ENCODE assay signal across 17 mouse cellular contexts in the genomic region with DNA sequence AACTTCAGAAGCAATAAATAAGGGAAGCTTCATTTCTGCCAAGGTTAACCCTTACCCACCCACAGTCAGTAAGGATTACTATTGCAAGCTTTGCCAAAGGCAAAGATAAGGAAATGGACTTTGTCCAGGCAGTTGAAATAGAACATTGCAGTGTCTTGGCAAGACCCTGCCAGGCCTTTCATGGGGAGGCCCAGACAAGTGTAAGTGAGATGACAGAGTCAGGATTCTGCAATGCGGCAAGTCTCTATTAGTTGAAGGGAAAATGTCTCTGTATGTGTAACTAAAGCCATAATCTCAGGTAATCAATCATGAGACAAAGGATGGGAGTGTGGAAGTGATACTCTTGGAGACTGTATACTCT. TPM values are rescaled to one million over a fixed set of nuclear protein-coding genes. Genes with fewer than 3 reads are reported as not detected.
DNase-seq lines count a peak whose midpoint lies in the region; ATAC-seq lines count a peak whose summit lies in the region.
"Had no signal": no experiment of that assay in that cellular context is flagged by ENCODE, and none has a peak within 500 bp of the region (broad histone marks: within the 10 kb centered on the region; RNA-seq: fewer than 3 reads in every experiment).

No protein-coding gene starts in this region.

- DNase-seq in heart, adult 9 months (ENCODE audit: low spot score in 2 of 2) = peak; percentile 13 to 31
- no peak for DNase-seq in heart, postnatal 25 days (ENCODE audit: low spot score)
- peak; percentile 2 for DNase-seq in lung, postnatal 10 days
- DNase-seq in lung, postnatal 36 days = no peak
- DNase-seq in heart, postnatal 14 days = peak; percentile 5 to 32
- DNase-seq in T-cell, adult 2 months (ENCODE audit: low spot score) = no peak
- DNase-seq: cerebellum, adult 18-20 months; gastrocnemius, postnatal 25 days; liver; thymus, adult 2 months had no signal

- no peak overlapping the region for H3K9ac ChIP-seq in stomach, embryonic 16.5 days (ENCODE audit: low read length)
- H3K9ac ChIP-seq: forebrain, embryonic 13.5 days; midbrain, embryonic 12.5 days had no signal

- H3K4me2 ChIP-seq in stomach, embryonic 16.5 days (ENCODE audit: low read depth, low read length) = no peak overlapping the region
- H3K4me2 ChIP-seq: forebrain, embryonic 13.5 days; midbrain, embryonic 12.5 days had no signal

- 62% methylated on average over 1 of the region's 1 CpGs for WGBS in stomach, embryonic 16.5 days

- H3K27me3 ChIP-seq in stomach, embryonic 16.5 days (ENCODE audit: control insufficient read depth, insufficient read depth, low read length) = no peaks in the 10 kb centered on the region
- H3K27me3 ChIP-seq: forebrain, embryonic 13.5 days; midbrain, embryonic 12.5 days had no signal

- ATAC-seq in stomach, embryonic 16.5 days (ENCODE audit: insufficient read depth, low FRiP score) = peak; percentile 40; the same call in 1 of the 2 replicates
- ATAC-seq: forebrain, embryonic 13.5 days had no signal

- H3K4me1 ChIP-seq in stomach, embryonic 16.5 days (ENCODE audit: control insufficient read depth, insufficient read depth, low read length) = no peaks in the 10 kb centered on the region
- H3K4me1 ChIP-seq: forebrain, embryonic 13.5 days; midbrain, embryonic 12.5 days had no signal

- no peak overlapping the region for H3K27ac ChIP-seq in stomach, embryonic 16.5 days (ENCODE audit: low read length)
- H3K27ac ChIP-seq: embryonic facial prominence, embryonic 10.5 days; forebrain, embryonic 13.5 days; macrophage; midbrain, embryonic 12.5 days had no signal

- H3K9me3 ChIP-seq in stomach, embryonic 16.5 days (replicated peaks; ENCODE audit: control insufficient read depth, low read length) = no peaks in the 10 kb centered on the region
- H3K9me3 ChIP-seq: embryonic facial prominence, embryonic 10.5 days; forebrain, embryonic 13.5 days; midbrain, embryonic 12.5 days had no signal

- H3K4me3 ChIP-seq in stomach, embryonic 16.5 days (replicated peaks; ENCODE audit: low read length) = no peak overlapping the region
- H3K4me3 ChIP-seq: embryonic facial prominence, embryonic 10.5 days; forebrain, embryonic 13.5 days; midbrain, embryonic 12.5 days had no signal

- intact Hi-C loops in heart, postnatal 25 days (cut with DNase I) = no loop called here
- intact Hi-C loops in heart, postnatal 14 days (cut with DNase I) = loop anchor here (5.0 kb wide), 1 partner anchor 48 kb away; no protein-coding TSS in a partner anchor

- no peaks in the 10 kb centered on the region for H3K36me3 ChIP-seq in stomach, embryonic 16.5 days (ENCODE audit: control insufficient read depth, insufficient read depth, low read length)
- H3K36me3 ChIP-seq: embryonic facial prominence, embryonic 10.5 days; midbrain, embryonic 12.5 days had no signal

RNA-seq across cellular contexts. Expression of a gene that starts 50.8 kb away (rescaled TPM):
- total RNA-seq in heart, postnatal 25 days (2021) = 10 to 100 TPM; 27.9 to 50.0 TPM
- total RNA-seq in heart, postnatal 14 days (2021) = 10 to 100 TPM; 19.8 to 23.8 TPM
- 26.9 and 53.9 TPM in 2 replicates for polyA plus RNA-seq in stomach, embryonic 16.5 days (2015; fragmentation: Nextera tagmentation; extraction: Ambion mirVana)
- total RNA-seq: hematopoietic stem cell, adult 5-6 weeks had no signal
- polyA plus RNA-seq: large intestine, adult 2 months; thymus, adult 2 months had no signal

RNA-seq across cellular contexts. Expression of a gene that starts 56.3 kb away (rescaled TPM):
- 1 to 10 TPM; 1.9 to 2.5 TPM for total RNA-seq in heart, postnatal 25 days (2021)
- 1 to 10 TPM; 2.3 to 2.4 TPM for total RNA-seq in heart, postnatal 14 days (2021)
- 5.6 and 5.7 TPM in 2 replicates for polyA plus RNA-seq in stomach, embryonic 16.5 days (2015; fragmentation: Nextera tagmentation; extraction: Ambion mirVana)

RNA-seq across cellular contexts. Expression of a gene that starts 56.5 kb away (rescaled TPM):
- total RNA-seq in heart, postnatal 25 days (2021) = 10 to 100 TPM; 24.9 to 32.9 TPM
- 10 to 100 TPM; 25.2 to 35.5 TPM for total RNA-seq in heart, postnatal 14 days (2021)
- 24.7 and 32.6 TPM in 2 replicates for polyA plus RNA-seq in stomach, embryonic 16.5 days (2015; fragmentation: Nextera tagmentation; extraction: Ambion mirVana)

RNA-seq across cellular contexts. Expression of a gene that starts 56.5 kb away (rescaled TPM):
- total RNA-seq in heart, postnatal 25 days (2021) = 10 to 100 TPM; 39.7 to 43.5 TPM
- 10 to 100 TPM; 38.2 to 47.5 TPM for total RNA-seq in heart, postnatal 14 days (2021)
- 13.7 and 18.7 TPM in 2 replicates for polyA plus RNA-seq in stomach, embryonic 16.5 days (2015; fragmentation: Nextera tagmentation; extraction: Ambion mirVana)

Comparison
In these comparisons a context has a peak if more than half of its experiments do, and no peak if none do; other contexts are left out.
1. DNase-seq: peak in heart, adult 9 months (2 of 2), lung, postnatal 10 days (single experiment) and heart, postnatal 14 days (2 of 2); none in heart, postnatal 25 days (single experiment), lung, postnatal 36 days (single experiment) and T-cell, adult 2 months (single experiment).